Mouse (Mus musculus) thymus, adult 2 months (tissue): Measurements from ENCODE around the gene Fyb.

Experiments
- CTCF ChIP-seq: fragments of 200-500 bp; IDR thresholded peaks from 2 replicates; pipeline ENCODE4 v1.5.1; 2012; ENCODE audit warnings: mild to moderate bottlenecking, control low read depth, low read length, moderate library complexity, borderline replicate concordance; ENCODE audit not compliant: control insufficient read depth, poor library complexity, insufficient read depth; ENCODE audit errors: extremely low read depth
- POLR2A ChIP-seq: fragments of 200-500 bp; IDR thresholded peaks from 2 replicates; pipeline ENCODE4 v1.6.1; 2012; ENCODE audit warnings: mild to moderate bottlenecking, low read length, control low read depth, moderate library complexity; ENCODE audit not compliant: control insufficient read depth, poor library complexity, insufficient read depth; ENCODE audit errors: extremely low read depth

GRCm38 (mm10) chr15:6519417-6520255 lies 3.0 kb upstream of the Fyb start:
- TF ChIP-seq CTCF (no peak), POLR2A (no peak)
